Mouse (Mus musculus) layer of hippocampus, adult 9-10 months (tissue): ENCODE data around the gene Gngt1.

Experiments
- DNase-seq: peaks from one replicate; pipeline ENCODE4 v3.0.0; 2022; ENCODE audit warnings: low spot score

Gngt1 gene

DNA sequence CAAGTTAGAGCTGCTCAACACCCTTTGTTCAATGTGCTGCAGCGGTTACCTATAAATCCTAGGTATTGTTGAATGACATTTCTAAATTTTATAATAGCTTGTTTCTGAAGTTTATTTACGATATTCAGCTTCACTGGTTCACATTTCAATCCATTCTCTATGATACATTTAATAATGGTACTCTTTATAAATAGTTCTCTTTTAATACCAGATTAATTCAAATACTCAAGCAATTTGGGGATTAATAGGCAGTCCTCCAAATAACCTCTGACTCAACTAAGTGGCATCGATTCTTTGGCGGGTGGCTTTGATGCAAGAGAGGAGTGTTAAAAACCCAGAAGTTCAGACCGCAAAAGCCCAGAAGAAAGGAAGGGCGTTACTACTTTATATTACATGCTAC is at the start of gene Gngt1:
Gene Gngt1 (plus strand): TSS at position 301 of the 400 bp plus-strand sequence.
- no peak for DNase-seq

DNA sequence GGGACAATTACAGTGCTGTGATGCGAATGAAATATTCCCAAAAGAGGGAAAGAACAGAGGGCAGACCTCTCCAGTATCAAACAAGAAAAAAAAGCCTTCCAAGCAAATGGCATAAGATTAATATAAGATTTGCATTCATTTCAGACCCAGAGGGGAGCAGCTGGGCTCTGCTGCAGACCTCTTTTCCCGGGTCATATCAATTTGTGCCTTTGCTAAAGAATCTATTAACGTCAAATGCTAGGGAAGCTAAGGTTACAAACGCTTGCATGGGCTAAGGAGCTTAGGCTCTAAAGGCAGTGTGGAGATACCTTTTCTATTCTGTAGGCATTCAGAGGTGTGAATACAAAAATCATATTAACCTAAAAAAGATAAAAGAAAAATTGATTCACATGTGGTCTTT is 38.6 kb upstream of the Gngt1 start:
- DNase-seq = no peak

DNA sequence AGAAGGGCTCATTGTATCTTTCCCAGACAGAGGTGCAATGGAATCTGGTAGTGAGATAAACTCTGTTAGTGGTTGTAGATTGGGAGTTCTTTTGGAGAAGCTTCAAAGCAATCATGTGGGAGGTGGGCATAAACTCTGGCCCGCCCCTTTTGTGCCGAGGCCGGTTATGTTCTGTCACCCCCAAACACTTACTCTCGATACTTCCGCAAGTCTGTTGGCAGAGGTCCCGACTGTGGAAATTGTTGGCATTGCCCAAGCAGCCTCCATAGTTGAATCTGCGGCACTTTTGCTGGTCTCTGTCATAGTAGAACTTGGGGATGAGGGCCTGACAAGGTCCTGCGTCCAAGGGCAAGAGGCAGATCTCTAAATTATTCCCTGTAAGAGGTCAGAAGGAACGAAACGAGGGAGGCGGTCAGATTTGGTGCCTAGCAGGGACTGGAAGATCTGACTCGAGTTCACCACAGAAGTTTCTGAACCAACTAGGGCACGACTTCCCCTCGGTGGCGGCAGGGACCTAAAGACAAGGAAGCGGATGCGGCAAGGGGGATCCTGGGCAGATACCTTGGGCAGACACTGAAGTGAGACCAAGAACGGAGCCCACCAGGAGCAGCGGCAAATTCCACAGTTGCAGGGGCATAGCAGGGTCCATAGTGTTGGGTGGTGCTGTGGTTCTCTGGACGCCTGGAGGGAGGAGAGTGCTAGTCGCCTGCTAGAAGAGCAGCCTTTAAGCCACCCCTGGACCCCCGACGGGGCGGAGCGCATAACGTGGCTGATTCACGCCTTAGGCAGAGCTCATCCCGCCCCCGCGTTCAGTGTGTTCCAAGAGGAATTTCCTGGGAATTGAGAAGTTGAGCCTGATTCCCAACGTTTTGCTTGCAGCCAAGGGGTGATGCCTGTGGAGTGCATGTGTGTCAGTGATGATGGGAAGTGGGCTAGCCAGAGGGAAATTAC is 25.6 kb upstream of the Gngt1 start:
- DNase-seq = no peak

DNA sequence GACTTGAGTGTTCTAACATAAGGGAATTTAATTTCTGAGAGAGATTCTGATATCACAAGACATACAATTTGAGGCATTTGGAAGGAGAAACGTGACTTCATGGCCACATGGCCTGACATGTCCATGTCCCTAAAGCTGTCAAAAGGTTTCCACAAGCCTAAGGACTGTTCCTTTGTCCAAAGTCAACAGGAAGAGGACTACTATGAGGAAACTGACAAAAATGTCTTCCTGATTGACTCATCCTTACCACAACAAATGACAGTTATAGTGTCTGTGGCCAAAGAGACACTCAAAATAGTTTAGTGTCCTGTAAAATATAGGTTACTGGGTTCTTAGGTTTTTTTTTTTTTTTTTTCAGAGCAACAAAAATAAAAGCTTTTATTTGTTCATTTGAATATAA is 19.9 kb upstream of the Gngt1 start:
- DNase-seq = no peak

DNA sequence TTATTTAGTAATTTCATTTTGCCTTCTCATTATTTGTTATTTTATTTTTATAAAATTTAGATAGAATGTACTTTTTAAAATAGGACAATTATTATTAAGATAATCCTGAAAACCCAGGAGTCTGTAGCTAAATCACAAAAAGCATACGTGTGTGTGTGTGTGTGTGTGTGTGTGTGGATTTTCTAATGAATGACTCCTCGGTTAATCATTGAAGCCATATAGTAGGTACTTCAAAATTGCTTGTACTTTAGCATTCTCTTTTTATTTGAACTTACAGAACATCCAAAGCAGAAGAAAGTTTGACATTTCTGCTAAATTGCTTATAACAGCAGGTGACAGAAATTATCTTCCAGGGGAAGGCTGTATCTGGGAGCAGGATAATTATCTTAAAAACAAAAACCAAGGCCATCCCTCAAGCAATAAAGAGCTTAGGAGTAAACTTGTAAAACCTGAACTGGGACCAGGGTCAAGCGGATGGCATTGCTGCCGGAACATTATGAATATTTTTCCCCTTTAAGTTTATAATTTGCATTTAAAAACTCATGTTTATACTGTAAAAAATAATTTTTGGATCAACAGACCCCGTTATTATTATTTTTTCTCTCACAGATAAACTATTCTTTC is 10.8 kb upstream of the Gngt1 start:
- no peak for DNase-seq

DNA sequence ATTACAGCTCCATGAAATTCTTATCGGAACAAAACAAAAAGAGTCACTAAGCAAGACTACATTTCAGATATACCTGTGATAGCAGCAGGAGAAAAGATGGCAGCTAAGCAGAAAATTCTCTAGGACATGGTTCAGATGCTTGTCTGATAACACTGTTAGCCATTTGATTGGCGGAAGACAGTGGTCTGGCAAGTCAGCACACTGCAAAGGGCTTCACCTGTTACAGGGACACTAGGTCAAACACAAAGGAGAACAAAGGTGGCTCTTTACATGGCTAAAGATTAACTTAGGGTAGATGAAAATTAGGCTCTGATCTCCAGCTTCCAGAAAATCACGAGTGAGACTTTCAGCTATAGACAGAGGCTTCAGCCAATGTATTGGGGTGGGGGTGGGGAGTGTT is 4.8 kb upstream of the Gngt1 start, which contains the start of gene Tfpi2:
Gene Tfpi2 (minus strand): TSS at position 170 of the 400 bp plus-strand sequence.
- DNase-seq = no peak

DNA sequence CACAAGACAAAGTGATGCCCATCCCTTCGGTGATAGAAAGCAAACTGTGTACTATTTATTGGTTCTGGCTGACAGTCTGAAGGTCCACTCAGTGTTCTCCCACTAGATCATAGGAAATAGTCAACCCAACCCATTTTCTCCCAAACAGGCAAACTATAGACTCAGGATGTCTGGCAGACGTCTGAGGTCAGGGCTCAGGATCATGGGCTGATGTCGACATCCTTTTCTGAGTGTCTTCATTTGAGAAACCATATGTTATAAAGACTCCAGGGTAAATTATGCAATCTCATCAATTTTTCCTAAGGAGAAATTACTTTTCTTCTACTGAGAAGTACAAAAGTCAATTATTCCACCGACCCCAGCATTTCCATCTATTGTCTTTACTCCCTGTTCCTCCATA is 4.5 kb downstream of the Gngt1 start:
- DNase-seq = no peak

DNA sequence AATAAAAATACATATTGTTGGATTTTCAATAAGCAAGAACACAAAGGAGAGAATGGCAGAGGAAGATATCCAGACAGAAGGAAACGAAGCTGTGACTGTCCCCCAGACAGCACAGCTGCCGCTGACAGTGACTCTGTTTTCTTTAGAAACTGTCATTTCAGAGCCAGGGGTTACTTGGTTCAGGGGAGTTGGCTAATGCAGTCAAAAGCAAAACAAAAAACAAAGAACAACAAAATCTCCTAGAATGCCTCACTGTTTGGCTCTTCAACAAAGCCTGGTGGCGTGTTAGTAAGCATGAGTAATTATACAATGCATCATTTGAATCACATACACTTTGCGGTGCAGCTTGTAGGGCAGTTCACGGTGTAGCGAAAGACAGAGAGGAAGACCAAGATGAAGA is 5.7 kb downstream of the Gngt1 start:
- DNase-seq = no peak

DNA sequence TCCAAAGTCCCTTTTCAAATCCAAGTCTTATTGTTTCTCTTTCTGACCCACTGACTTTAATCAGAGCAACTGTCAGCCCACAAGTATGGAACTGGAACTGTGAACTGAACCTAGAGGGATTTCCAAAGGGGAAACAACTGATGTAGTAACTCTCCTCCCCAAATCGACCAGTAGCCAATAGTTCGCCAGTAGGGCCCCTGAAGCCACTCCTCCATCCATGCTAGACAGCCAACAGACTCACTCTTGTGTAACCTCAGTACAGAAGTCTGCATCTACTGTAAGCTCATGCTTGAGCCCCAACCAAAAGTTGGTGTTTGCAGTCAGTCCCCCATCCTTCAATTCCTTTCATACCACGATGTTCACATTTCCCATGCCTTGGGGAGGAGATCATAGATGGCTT is 7.1 kb downstream of the Gngt1 start:
- DNase-seq = no peak

DNA sequence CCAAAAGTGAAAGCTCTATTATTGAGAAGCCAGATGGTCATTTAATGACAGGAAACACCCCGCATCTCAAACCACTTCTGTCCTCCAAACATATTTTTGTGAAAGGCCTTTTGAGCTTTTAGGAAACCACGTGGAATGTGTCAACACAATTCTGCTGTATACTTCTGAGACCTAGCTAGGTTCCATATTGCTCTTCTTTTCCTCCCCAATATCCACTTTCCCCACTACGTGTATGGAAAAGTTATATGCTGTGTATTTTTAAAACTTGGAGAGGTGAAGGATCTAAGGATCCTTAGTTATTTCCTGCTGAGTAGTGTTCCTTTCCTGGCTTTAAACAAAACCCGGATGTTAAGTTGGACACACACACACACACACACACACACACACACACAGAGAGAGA is 9.9 kb downstream of the Gngt1 start:
- no peak for DNase-seq

DNA sequence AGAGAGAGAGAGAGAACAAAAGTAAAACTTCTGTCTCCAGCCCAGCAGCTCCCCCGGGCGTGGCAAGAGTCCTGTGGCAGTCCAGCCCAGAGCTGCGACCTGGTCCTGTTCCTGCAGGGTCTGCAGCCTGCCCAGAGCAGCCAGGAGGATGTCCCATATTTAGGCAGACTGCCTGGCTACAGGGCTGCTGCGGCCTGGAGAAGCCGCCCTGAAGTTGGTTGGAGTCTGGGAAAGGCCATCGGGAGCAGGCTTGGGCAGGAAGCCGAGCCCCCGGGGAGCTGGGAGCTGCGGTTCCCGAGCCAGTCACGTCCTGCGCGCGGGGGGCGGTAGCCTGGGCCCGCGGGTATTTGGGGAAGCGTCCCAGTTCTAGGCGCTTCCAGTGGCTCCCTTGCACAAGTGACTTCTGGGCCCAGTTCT is 10.3 kb downstream of the Gngt1 start, which contains the start of gene Gng11:
Gene Gng11 (plus strand): TSS at position 15 of the 417 bp plus-strand sequence.
- no peak for DNase-seq

DNA sequence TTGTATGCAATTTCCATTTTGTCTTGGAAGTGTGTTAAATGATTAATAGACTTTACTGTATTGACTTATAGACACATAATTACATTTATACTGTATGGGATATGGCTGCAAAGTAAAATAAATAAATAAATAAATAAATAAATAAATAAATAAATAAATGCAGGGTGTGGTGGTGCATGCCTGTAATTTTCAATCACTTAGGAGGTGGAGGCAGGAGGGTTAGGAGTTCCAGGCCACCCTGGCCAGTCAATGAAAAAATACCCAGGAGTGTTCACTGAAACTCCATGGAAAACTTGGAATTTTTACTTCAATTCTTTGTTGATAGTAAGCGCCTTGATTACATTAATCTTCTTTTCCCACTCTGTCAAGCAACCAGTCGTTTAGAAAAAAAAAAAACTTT is 11.2 kb downstream of the Gngt1 start:
- DNase-seq = no peak

DNA sequence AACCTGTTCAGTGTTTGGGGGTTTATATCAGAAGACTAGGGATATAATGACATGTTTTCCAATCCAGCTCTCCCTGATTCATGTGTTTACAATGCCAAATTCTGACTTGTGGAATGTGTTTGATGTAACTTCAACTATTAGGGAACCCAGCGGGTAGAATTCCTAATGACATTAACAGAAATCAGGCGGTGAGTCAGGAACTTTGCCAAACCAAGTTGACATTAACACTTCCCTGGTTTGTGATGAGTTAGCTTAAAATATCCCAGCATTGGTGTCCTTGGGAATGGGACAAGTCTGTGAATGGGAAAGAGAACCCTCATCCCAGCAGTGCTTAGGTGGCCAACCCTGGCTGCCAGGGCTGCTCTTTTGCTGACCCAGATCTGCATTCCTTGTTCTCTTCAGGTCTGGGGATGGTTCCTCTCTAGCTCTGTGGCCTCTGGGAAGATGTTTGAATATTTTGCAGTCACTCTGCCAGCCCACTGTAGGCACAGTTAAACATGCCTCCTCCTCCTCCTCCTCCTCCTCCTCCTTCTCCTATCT is 15.0 kb downstream of the Gngt1 start:
- DNase-seq = no peak

DNA sequence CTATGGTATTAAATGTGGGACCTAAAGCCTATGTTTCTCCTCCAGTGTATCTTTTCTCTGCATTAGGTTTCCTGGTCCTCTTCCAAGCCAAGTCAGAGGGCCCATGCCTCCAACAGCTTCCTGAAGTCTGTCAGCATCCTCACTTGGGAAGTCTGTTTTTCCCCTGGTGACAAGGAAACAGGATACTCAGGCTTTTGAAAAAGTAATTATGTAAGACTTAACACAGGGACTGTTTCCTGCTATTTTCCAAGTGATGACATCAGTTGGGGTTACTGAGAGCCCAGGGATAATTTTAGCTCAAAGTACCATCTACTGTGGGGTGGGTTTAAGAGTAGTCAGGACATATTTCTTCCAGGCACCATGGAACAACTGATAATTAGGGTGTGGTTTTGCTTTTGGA is 16.0 kb downstream of the Gngt1 start:
- DNase-seq = no peak

DNA sequence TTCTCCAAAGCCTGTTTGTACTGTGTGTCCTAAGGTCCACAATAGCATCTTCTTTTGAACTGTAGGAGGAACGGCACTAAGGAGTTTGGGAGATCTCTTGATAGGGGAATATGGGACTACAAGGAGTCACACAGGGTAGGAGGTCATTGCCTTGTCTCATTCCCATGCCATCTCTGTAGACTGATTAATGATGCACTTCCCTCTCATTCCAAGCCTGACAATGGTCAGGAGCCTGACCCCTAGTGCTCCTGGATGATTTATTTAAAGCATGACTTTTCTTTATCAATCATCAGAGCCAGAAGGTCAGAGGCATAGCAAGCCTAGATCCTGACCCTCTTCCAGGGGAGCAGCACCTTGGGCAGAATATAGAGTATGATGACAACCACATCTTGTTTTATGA is 29.1 kb downstream of the Gngt1 start:
- DNase-seq = no peak

DNA sequence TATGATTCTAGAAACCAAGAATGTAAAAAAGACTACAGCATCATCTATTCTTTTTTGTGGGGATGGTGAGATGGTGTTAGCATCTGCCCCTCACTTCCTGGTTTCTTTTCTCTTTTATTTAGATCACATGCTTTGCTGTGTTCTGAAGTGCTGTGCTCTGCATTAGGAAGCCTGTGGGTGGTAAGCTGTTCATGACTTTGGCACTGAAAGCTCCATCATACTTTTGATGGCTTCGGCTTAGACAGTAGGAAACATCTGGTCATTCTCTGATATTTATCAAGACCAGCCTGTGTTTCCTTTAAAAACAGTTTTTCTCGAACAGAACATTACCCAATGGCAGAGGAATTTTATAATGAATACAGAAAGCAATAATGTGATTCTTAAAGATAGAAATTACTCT is 32.8 kb downstream of the Gngt1 start:
- DNase-seq = no peak

DNA sequence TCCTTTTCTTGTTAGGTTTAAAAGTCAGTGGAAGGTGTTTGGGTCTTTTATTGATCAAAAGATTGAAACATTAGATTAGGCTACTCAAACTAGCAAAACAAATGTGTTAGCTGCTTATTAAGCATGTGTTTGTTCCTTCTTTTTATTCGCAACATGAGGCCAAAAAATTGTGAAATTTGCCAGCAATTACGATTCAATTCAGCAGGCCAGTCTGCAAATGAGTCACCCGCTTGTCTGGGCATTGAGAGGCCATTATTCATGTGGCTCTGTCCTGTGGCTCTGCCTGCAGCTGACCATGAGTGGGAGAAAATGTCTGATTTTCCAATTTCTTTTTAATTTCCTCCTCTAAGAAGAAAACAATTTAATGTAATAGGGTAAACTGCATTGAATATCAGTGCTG is 37.4 kb downstream of the Gngt1 start:
- DNase-seq = no peak

DNA sequence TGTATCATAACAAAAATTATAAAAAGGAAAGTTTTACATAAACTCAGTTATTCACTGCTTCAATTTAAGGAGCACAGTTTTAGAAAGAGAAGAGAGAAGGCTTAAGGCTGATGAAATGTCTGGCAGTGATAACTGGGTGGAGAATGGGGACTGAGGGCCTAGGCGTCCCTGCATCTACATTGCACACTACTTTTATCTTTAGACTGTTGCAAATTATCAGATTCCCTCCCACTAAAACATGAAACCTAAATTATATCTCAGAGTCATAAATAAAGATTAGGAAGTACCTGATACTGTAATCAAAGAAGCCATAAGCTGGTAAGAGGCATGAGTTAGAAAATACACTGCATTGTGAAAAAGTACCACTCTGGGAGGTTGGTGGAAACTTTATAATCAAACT is 48.2 kb downstream of the Gngt1 start:
- DNase-seq = no peak
